Mouse (Mus musculus) intestine, embryonic 16.5 days (tissue): ENCODE measurements at regions not wholly inside any gene's neighbourhood (a gene's known extent, or its start where the extent isn't known, plus 50 kb on each side); places are given as distances from the start of the nearest gene placed in this dataset.

Experiments used
- ATAC-seq: fragments of 200-750 bp; cut with Nextera tagmentation; 2 replicates; pipeline ENCODE4 v1.8.0; 2017; ENCODE audit warnings: moderate TSS enrichment, moderate library complexity
- H3K27ac ChIP-seq: fragments of 300-500 bp; sonication (generic); 2 replicates; pipeline ENCODE4 v1.5.1; 2014; ENCODE audit warnings: mild to moderate bottlenecking, low read length
- H3K27me3 ChIP-seq: fragments of 300-500 bp; sonication (generic); replicated peaks from 2 replicates; pipeline ENCODE4 v1.6.1; 2014; ENCODE audit warnings: low read length, control low read depth, mixed read lengths; ENCODE audit not compliant: control insufficient read depth, insufficient read depth
- H3K36me3 ChIP-seq: fragments of 300-500 bp; sonication (generic); 2 replicates; pipeline ENCODE4 v1.6.1; 2014; ENCODE audit warnings: low read length, control low read depth; ENCODE audit not compliant: control insufficient read depth, insufficient read depth
- H3K4me1 ChIP-seq: fragments of 300-500 bp; sonication (generic); 2 replicates; pipeline ENCODE4 v1.6.1; 2014; ENCODE audit warnings: low read length, control low read depth, mixed read lengths; ENCODE audit not compliant: control insufficient read depth, insufficient read depth
- H3K4me2 ChIP-seq: fragments of 300-500 bp; sonication (generic); 2 replicates; pipeline ENCODE4 v1.6.1; 2014; ENCODE audit warnings: low read depth, low read length, control low read depth
- H3K4me3 ChIP-seq: fragments of 300-500 bp; sonication (generic); 2 replicates; pipeline ENCODE4 v1.5.1; 2014; ENCODE audit warnings: mild to moderate bottlenecking, low read length
- H3K9ac ChIP-seq: fragments of 300-500 bp; sonication (generic); 2 replicates; pipeline ENCODE4 v1.6.1; 2014; ENCODE audit warnings: low read depth, low read length
- H3K9me3 ChIP-seq: fragments of 300-500 bp; sonication (generic); 2 replicates; pipeline ENCODE4 v1.6.1; 2016; ENCODE audit warnings: low read length, control low read depth; ENCODE audit not compliant: control insufficient read depth
- WGBS: fragments of 180-500 bp; shearing (Covaris S2); extraction: QIAGEN DNeasy Blood & Tissue Kit; methylation state at CpG from one replicate; pipeline ENCODE4 v1.1.7; 2014; 5-methylcytosine and 5-hydroxymethylcytosine counted together

GRCm38 (mm10) chr15:36875980-36876778, 131.4 kb downstream of the Zfp706 start:
- whole genome bisulfite sequencing: 56% methylated on average over 10 of the region's 10 CpGs
- ATAC-seq: peak; percentile 42

DNA sequence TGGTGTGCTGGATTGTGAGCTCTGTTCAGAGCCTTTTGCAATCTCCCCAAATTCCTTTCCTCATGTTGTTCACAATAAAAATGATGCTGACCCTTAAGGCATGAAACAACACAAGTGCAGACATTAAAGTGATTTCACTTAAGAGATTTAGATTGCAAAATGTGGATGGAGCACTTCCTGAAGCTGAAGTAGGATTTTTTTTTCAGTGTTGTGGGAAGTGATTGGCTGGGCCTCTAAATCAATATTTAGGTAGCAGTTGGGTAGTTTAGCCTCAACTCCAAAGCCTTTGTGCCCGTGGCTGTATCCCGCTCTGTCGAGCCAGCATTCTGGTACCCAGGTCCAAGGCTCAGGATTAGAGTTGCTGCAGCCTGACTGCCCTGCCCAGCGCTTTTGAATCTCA, 133.0 kb downstream of the Zfp706 start:
- no peaks in the 10 kb centered on the region for H3K9me3 ChIP-seq
- 68% methylated on average over 4 of the region's 4 CpGs for WGBS
- H3K4me3 ChIP-seq: no peak overlapping the region
- ATAC-seq: no peak
- no peaks in the 10 kb centered on the region for H3K27me3 ChIP-seq
- no peak overlapping the region for H3K27ac ChIP-seq
- no peaks in the 10 kb centered on the region for H3K36me3 ChIP-seq
- no peak overlapping the region for H3K4me2 ChIP-seq
- H3K9ac ChIP-seq: no peak overlapping the region
- peaks cover 38% of the 10 kb centered on the region for H3K4me1 ChIP-seq

More at GRCm38 (mm10) chr15:36875980-36876778, 131.4 kb downstream of the Zfp706 start:
- Histone ChIP-seq H3K27ac (peak overlapping the region; percentile 42; the same call in 1 of the 2 replicates), H3K27me3 (no peaks in the 10 kb centered on the region), H3K4me1 (peaks cover 44% of the 10 kb centered on the region), H3K9ac (no peak overlapping the region), H3K36me3 (no peaks in the 10 kb centered on the region), H3K4me2 (no peak overlapping the region), H3K9me3 (no peaks in the 10 kb centered on the region), H3K4me3 (no peak overlapping the region)

DNA sequence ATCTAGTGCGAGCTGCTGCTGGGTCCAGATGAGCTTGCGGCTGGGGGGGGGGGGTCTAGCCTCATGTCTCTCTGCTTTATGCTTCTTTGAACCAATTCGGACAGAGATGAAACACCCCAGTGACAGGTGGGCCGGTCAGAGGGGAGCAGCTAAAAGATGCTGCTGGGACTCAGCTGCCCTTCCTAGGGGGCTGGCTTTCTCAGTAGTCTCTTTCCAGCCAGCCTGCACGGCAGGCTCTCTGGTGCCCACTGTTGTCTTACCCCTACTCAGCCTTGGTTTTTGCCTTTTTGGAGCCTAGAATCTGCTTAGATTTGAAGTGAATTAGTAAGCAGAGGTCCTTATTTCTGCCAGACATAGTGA, 133.7 kb downstream of the Zfp706 start:
- H3K27me3 ChIP-seq: no peaks in the 10 kb centered on the region
- H3K27ac ChIP-seq: peak overlapping the region; percentile 62; the same call in 1 of the 2 replicates
- WGBS: 36% methylated on average over 5 of the region's 5 CpGs
- H3K9ac ChIP-seq: no peak overlapping the region
- H3K36me3 ChIP-seq: no peaks in the 10 kb centered on the region
- no peak overlapping the region for H3K4me2 ChIP-seq
- H3K4me1 ChIP-seq: peaks cover 32% of the 10 kb centered on the region
- no peak overlapping the region for H3K4me3 ChIP-seq
- no peak for ATAC-seq
- no peaks in the 10 kb centered on the region for H3K9me3 ChIP-seq

DNA sequence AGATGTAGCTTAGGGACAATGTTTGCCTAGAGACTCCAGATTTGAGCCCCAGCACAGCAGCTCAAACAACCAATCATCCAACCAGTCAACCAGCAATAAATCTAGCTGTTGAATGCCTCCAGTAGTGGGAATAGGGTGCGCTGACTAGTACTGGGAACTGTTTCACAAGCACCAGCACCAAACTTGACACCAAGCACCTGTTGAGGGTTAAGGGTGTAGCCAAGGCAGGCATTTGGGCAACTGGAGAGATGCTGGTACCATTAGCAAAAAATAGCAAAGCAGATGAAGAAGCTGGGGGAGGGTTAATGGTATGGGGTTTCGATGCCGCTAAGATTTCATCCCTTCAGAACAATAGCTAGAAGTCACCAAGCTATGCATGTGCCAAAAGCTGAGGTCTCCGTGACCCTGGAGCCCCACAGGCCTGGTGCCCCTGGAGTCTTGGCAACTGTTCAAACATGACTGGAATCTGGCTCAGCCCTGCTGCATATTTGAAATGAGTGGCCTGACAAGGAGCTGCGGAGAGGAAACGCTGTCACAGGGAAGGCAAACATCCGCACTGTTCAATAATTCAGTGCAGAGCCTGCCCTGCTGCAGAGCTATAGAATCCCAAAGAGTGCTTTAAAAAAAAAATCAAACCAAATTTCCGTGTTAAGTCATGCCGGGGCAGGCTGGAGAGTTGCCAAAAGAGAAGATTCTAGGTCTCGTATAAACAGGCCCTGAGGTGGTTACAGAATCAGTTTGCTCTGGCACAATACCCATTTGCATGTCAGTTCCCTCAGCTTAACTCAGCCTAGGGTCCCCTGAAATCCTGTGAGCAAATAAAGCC, 134.3 kb downstream of the Zfp706 start:
- WGBS: 14% methylated on average over 10 of the region's 10 CpGs
- Histone ChIP-seq H3K27me3 (no peaks in the 10 kb centered on the region), H3K4me1 (peaks cover 26% of the 10 kb centered on the region), H3K4me3 (no peak overlapping the region), H3K36me3 (no peaks in the 10 kb centered on the region), H3K9me3 (no peaks in the 10 kb centered on the region), H3K27ac (peak overlapping the region; percentile 62; the same call in 1 of the 2 replicates), H3K4me2 (no peak overlapping the region), H3K9ac (no peak overlapping the region)
- peak; percentile 43 for ATAC-seq

DNA sequence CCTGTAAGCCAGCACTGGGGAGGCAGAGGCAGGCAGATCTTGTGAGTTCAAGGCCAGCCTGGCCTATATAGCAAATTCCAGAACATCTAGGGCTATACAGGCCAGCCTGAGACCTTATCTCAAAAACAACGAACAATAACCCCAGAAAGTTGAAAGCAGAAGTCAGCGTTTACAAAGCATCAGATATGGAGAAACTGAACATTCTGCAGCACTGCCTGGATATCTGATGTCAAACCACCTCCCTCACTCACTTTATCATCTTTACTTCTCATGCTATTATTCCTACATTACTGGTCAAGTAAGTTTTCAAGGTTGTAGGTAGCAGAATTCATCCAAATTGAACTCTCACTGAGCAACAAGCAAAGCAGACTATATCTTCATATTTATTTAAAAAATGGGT, 135.0 kb downstream of the Zfp706 start:
- Histone ChIP-seq H3K4me2 (no peak overlapping the region), H3K27me3 (no peaks in the 10 kb centered on the region), H3K4me1 (peaks cover 23% of the 10 kb centered on the region), H3K4me3 (no peak overlapping the region), H3K36me3 (no peaks in the 10 kb centered on the region), H3K9ac (no peak overlapping the region), H3K9me3 (no peaks in the 10 kb centered on the region), H3K27ac (no peak overlapping the region)
- WGBS: 54% methylated on average over 2 of the region's 2 CpGs
- ATAC-seq: no peak

DNA sequence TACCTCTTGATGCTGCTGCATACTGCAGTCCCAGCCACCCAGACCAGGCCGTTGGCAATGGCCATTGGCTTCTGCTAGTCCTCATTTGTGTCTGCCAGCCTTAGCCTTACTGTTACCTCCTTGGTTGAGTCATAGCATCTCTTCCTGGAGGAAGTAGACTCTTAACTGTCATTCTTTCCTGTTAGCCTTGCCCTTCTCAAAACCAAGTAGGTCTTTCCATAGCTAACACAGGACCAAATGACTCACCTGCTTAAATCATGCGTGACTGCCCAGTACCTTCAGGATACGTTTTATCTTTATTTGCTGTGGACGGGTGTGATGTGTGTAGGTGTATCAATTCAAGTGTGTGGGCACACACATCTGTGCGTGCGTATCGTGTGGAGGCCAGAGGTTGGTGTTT, 136.9 kb downstream of the Zfp706 start:
- no peak overlapping the region for H3K9ac ChIP-seq
- ATAC-seq: no peak
- H3K27ac ChIP-seq: no peak overlapping the region

DNA sequence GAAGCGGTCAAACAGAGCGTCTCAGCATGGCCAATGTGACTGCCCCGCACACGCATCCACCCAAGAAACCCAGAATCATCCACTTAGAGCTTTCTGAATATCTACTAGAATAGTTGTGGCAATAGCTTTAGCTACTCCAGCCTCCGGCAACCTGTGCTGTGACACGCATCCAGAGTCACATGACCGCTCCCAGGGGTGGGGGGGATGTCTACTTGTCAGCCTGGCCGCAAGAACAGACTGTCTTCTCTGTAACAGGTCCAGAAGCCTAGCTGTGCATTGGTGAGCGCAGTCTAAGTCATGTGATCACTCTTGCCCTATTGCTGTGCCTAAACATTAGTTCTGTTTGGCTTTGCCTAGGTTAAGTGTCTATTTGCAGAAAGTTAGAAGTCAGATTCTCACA, 137.5 kb downstream of the Zfp706 start:
- H3K4me2 ChIP-seq: no peak overlapping the region
- 91% methylated on average over 9 of the region's 9 CpGs for WGBS
- no peak overlapping the region for H3K4me3 ChIP-seq
- peaks cover 13% of the 10 kb centered on the region for H3K4me1 ChIP-seq
- no peaks in the 10 kb centered on the region for H3K36me3 ChIP-seq
- no peaks in the 10 kb centered on the region for H3K27me3 ChIP-seq
- H3K9ac ChIP-seq: no peak overlapping the region
- ATAC-seq: no peak
- H3K27ac ChIP-seq: no peak overlapping the region
- no peaks in the 10 kb centered on the region for H3K9me3 ChIP-seq

More for the DNA sequence above, 136.9 kb downstream of the Zfp706 start:
- Histone ChIP-seq H3K4me2 (no peak overlapping the region), H3K4me1 (peaks cover 14% of the 10 kb centered on the region), H3K9me3 (no peaks in the 10 kb centered on the region), H3K27me3 (no peaks in the 10 kb centered on the region), H3K4me3 (no peak overlapping the region), H3K36me3 (no peaks in the 10 kb centered on the region)
- 89% methylated on average over 7 of the region's 7 CpGs for WGBS

DNA sequence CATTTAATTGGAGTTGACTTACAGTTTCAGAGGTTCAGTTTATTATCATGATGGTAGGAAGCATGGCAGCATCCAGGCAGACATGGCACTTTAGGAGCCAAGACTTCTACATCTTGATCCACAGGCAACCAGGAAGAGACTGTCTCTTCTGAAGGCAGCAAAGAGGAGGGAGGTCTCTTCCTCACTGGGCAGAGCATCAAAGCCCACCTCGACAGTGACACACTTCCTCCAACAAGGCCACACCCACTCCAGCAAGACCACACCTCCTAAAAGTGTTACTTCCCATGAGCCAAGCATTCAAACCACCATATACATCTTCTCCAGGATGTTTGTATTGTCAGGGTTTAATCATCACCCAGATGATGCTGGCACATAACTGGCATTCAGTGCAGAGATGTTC, 141.5 kb downstream of the Zfp706 start:
- Histone ChIP-seq H3K9ac (no peak overlapping the region), H3K4me3 (no peak overlapping the region), H3K9me3 (no peaks in the 10 kb centered on the region), H3K27me3 (no peaks in the 10 kb centered on the region), H3K36me3 (no peaks in the 10 kb centered on the region), H3K27ac (no peak overlapping the region), H3K4me2 (no peak overlapping the region), H3K4me1 (no peaks in the 10 kb centered on the region)
- WGBS: 35% methylated on average over 1 of the region's 1 CpGs
- no peak for ATAC-seq

- Histone ChIP-seq H3K27ac (no peak overlapping the region), H3K27me3 (no peaks in the 10 kb centered on the region), H3K4me2 (no peak overlapping the region), H3K9me3 (no peaks in the 10 kb centered on the region), H3K4me1 (no peaks in the 10 kb centered on the region), H3K36me3 (no peaks in the 10 kb centered on the region), H3K9ac (no peak overlapping the region), H3K4me3 (no peak overlapping the region)
- ATAC-seq: no peak
- whole genome bisulfite sequencing: 52% methylated on average over 3 of the region's 3 CpGs
These were observed 142.2 kb downstream of the Zfp706 start for GRCm38 (mm10) chr15:36865332-36865731.
